Mouse (Mus musculus) hematopoietic multipotent progenitor cell, adult 10-12 weeks (in vitro differentiated cells): ENCODE measurements around the gene Sppl2a. TPM values are rescaled to one million over a fixed set of nuclear protein-coding genes. Genes with fewer than 3 reads are reported as not detected.

ENCODE experiments used
- polyA plus RNA-seq: library from polyadenylated mRNA; stranded (reverse); fragments of >175 nt; gene quantifications from 2 replicates; pipeline ENCODE4 v1.2.3, GENCODE M21; 2012; ENCODE audit warnings: low replicate concordance

Gene Sppl2a
- polyA plus RNA-seq, result 3.6 and 9.1 TPM in 2 replicates

GRCm38 (mm10) chr2:126932897-126933641, at the start of gene Sppl2a:
Gene Sppl2a (minus strand): TSS chr2:126933235.

GRCm38 (mm10) chr2:126875871-126876796, 56.9 kb downstream of the Sppl2a start, which contains the start of gene Trpm7:
Gene Trpm7 (minus strand): TSS chr2:126876230.

Other genes starting within 250 kb of the Sppl2a start
- 20.0 and 24.4 TPM in 2 replicates for gene Usp8, start 225.9 kb downstream of the Sppl2a start, polyA plus RNA-seq
- 0.08 TPM in 1 of 2 replicates, not detected in the other for gene Usp50, start 149.8 kb downstream of the Sppl2a start, polyA plus RNA-seq
- gene Trpm7, start 57.0 kb downstream of the Sppl2a start, polyA plus RNA-seq, result 9.4 and 11.1 TPM in 2 replicates
- gene Ap4e1, start 75.5 kb upstream of the Sppl2a start, polyA plus RNA-seq, result 4.4 and 7.7 TPM in 2 replicates
- gene Blvra, start 137.4 kb upstream of the Sppl2a start, polyA plus RNA-seq, result 1.2 and 5.3 TPM in 2 replicates
- 1.3 and 4.4 TPM in 2 replicates for gene Ncaph, start 200.7 kb upstream of the Sppl2a start, polyA plus RNA-seq
- 9.2 and 9.6 TPM in 2 replicates for gene Itpripl1, start 210.2 kb upstream of the Sppl2a start, polyA plus RNA-seq